Mouse (Mus musculus) adrenal gland, postnatal 25 days (tissue): ENCODE measurements at regions not wholly inside any gene's neighbourhood (a gene's known extent, or its start where the extent isn't known, plus 50 kb on each side); places are given as distances from the start of the nearest gene placed in this dataset.
A peak's percentile ranks its signal among the peaks of the same experiment; 100 is the strongest.

Source experiments
- DNase-seq: peaks from one replicate; pipeline ENCODE4 v3.0.0; 2021; ENCODE audit warnings: mixed read lengths

DNA sequence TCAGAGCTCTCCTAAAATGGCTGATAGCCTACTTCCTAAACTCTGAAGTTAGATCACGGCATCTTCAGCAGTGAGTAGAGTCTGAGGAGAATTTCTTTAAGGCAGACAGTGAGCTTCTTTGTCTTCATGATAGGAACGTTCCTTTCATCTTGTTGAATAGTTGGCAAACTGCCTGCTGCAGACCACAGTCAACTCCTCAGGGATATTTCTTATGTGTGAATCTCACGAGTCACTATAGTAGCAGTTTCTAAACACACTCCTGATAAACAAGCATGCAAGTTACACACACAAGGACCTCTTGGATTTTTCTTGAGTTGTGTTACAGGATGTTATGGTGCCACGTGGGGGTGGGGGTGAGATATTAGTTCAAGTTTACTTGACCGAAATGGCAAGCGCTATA, 205.2 kb downstream of the Gm11077 start:
- DNase-seq, result no peak

DNA sequence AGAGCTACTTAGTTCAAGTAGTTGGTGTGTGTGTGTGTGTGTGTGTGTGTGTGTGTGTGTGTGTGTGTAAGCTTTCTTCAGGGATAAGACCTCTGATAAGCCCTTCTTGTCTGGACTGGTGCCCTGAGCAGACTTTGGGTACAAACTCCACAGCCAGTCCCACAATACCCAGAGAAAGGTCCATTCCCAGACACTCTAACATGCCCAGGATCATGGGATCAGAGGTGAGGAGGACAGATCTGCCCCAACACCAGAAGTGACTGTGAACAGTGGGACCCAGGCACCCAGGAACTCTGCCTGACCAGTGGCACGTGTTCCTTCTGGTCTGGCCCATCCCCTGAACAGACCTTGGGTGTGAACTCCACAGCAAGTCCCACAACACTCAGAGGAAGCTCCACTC, 208.9 kb downstream of the Gm11077 start:
- DNase-seq, result no peak

DNA sequence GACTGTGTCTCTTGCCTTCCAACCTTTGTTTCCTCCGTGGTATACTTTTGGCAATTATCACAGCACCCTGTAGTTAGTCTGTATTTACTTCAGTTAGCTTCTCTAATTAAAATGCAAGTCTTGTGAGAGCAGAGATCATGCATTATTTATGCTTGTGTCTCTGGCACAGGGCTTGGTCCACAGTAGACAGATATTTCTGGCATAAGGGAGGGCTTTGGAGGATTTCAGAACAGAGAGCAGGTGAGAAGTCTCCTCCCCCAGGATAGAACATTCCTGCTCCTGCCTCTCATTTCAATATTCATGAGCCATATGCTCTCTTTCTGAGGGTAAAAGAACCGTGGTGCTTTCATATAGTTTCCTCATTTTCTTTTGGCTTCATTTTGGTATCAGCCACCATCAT, 217.6 kb downstream of the Gm11077 start:
- no peak for DNase-seq

DNA sequence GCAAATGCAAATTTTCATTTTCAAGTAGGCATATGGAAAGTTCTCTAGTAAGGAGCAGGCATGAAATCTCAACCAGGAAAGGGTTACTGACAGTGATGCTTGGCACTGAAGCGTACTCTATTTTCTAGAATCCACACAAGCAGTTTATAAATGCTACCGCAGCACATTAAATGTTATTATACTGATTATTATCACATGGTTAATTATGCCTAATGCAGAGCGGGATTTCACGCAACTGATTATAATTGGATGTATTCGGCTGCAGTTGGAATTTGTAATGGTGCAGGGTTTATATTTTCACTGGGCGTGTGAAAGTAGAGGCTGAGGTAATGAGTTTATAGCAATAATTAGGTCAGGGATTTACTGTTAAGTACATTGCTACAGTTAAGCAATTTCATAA, 221.4 kb downstream of the Gm11077 start:
- DNase-seq, result no peak

DNA sequence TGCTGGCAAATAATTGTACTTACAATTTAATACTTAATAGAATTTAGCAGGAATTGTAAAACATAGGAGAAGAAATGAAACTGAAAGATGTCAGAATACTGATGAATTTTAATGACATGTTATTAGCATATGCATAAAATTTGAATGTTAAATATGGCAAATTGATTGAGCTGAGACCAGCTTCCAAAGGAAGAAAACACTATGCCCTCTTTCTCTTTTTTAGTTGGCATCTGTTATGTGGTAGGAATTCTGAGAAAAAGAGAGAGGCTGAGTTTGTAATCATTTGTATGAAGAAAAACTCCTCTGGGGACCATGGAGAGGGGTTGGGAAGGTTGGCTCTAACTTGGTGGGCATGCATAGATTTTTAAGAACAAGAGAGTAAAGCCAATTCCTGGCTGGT, 224.2 kb downstream of the Gm11077 start:
- DNase-seq, result no peak

DNA sequence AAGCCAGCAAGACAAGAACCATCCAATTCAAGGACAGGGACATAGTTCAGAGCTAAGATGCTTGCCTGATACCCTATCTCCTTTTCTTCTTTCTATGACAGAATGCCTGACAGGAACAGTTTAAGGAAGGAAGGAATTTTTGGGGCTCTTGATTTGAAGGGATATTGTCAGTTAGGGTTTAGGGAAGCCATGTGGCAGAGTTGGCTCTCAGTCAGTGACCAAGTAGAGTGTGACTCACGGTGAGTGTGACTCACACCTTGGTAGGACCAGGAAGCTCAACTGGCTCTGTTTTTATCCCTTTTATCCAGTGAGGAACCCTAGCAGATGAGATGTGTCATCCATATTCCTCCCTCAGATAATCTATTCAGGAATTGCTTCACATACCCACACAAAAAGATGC, 224.6 kb downstream of the Gm11077 start:
- no peak for DNase-seq

DNA sequence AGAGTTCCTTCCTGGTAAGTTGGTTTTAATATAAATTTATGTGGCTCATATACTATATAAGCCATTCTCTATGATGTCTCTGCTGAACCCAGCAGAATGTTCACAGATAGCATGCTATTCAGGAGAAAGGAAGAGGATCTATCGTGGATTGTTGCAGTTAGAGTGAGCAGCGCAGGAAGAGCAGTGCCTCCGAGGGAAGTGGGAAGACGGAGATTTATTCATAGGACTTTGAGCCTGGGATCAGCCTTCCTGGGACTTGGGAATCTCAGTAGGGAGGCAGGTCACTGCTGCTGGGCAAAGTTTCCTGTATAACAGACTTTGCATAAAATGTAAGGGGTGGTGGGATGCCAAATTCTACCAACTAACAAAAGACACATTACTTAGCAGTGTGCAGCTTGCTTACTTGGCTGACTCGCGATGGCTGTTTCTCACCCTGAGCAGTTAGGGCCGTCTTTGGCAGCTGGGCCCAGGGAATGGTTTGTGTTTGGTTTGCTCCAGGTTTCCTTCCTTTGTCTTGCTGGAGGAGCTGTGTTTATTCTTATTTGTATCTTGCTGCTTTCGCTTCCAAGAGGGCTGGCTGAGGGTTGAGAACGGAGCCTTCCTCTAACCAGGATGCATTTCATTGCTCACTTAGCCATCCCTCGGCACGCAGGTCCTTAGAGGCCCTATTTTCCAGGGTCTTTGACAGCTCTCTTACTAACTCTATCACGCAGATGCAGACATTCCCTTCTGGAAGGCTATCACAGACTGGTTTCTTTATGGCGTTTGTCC, 226.9 kb downstream of the Gm11077 start:
- no peak for DNase-seq

DNA sequence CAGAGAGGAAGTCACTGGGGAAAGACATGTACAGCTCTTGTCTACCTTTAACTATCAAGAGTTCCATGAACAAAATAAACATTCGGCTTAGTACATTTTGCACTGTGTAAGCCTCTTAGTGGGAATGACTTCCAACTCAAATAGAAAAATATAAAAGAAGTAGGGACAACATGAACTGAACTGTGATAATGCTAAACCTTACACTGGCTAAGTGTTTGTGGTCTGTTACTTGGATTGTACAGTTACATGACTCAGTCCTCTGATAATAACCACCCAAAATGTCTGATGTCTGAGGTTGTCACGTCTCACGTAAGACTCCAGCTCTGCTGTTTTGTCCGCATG, 227.4 kb downstream of the Gm11077 start:
- DNase-seq, result no peak

DNA sequence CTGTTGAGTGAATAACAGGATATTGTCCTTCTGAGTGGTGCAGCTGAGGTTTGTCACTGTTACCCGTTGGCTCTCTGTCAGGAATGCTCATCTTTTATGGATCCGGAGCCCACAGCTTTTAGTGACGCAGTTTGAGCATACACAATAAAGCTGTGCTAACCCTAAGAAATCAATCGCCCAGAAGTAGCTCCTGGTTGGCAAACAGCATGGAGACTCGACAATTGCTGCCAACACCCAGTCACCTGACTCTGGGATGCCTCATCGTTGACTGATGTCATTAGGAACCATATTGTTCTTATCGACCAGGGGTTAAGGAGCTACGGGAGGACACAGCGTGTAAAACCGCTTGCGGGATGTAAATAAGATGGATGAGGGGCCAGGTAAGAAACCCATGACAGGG, 232.9 kb downstream of the Gm11077 start:
- no peak for DNase-seq

DNA sequence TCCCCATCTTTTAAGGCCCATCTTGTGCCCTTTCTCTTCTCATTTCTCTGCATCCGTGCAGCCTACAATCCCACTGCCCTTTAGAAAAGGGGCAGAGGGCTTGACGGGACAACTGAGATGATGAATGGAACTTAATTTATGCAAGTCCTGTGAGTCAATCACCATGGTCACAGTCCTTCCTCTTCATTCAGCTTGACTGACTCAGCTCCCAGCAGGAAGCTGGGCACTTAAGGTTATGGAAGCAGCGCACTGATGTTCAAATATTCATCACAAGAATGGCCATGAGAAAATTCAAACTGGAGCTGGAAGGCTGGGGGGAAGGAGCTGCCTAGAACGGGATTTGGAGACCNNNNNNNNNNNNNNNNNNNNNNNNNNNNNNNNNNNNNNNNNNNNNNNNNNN, 233.5 kb downstream of the Gm11077 start:
- DNase-seq, result no peak

DNA sequence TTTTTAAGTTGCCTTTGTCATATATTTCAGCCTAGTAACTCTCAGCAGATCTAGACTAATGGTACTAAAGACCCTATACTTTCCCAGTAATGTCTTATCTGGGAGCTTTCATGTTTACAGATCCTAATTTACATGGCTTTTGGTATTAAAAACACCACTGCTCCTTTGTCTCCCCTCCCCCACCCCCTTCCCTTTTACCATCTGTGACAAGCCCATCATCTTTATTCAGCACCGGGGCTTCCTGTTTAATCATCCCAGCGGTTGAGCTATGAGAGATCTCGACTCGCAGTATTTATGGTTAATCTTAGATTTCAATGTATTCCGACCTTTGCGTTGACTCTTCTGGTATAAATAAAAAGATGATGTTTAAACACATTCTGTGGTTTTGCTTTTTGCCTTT, 244.6 kb downstream of the Gm11077 start:
- no peak for DNase-seq

DNA sequence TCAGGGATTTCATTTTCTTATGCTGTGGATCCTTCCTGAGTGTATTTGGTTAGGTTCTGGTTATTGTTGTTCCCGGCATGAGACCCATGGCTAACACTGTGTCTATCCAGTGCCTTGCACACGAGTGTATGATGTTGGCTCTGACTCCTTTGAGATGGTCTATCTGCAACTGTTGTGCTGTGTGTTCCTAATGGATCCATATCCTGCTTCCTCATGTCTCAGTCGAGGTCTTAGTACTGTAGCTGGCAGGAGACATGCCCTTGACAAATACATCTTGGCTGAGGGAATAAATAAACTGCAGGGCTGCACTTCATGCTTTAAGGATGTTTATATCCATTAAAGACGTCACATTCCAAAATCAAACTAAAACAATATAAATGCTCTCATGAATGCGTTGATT, 247.9 kb downstream of the Gm11077 start:
- no peak for DNase-seq

DNA sequence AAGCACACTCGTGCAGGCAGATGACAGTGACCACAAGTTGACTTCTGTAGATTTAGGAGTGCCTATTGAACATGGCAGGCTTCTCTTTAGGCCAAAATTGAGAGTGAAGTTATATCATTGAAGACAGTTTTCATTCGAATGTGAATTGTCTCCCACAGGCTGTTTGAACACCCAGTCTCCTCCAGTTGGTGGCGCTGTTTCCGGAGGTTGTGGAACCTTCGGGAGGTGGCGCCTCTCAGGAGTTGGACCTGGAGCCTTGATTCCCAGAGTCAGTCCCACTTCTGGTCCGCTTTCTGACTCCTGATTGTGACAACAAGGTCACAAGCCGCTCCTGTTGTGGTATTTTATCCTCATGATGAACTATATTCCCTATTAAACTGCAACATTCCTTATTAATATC, 254.5 kb downstream of the Gm11077 start:
- no peak for DNase-seq

DNA sequence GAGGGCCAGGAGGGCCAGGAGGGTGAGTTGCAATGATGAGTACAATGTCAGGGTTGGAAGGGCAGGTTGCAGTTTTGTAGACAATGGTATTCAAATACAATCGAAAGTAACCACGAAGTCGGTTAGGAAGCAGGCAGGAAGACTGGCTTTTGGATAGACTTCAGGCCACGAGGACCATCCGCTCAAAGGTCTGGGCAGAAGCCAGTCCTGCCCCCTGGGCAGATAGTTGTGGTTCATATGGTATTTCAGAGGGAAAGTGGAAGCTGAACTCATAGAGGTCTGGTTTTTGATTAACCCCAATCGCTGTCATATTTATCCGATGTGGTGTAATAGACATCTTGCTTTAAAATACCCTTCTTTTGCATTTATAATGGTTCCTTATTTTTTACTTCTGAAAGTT, 255.2 kb downstream of the Gm11077 start:
- DNase-seq, result no peak

DNA sequence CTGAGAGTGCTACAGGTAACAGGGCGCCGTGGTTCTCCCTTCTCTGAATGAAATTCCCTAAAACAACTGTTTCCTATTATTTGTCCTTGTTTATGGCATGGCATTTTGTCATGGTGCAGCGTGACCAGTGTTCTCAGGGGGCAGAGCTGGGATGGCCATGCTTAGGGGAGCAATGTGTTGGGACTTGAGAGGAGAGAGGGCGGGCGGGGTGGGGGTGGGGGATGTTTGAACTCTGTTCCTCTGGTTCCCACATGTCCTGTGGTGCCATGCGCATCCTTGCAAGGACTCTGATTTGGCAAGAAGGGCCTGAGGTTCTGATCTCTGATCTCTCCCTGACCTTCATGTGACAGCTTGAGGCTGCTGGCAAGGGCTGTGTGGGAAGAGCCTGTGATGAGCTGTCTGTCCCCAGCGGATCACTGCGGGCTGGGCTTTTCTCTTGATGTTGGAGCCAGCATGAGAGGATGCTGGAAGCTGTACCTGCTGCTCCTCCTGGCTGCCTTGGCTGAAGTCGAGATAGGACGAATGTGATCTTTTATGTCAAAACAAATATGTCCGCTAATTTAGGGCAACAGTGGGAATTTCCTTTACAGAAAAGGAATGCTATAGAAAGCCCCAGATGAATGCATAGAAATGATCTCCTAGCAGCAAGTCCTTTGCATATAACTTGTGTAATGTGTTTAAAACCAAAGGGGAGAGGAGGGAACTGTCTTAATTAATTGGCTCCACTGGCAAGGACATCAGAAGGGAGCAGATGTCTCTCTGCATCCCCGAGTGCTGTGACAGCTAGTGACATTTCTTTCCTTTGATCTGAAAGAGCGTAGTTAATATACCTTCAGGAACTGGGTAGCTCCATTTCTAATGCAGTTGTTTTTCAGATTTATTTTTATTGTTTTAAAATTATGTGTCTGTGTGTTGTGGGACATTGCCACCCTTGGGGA, 255.2 kb upstream of the Pde3a start:
- peak; percentile 13 for DNase-seq

DNA sequence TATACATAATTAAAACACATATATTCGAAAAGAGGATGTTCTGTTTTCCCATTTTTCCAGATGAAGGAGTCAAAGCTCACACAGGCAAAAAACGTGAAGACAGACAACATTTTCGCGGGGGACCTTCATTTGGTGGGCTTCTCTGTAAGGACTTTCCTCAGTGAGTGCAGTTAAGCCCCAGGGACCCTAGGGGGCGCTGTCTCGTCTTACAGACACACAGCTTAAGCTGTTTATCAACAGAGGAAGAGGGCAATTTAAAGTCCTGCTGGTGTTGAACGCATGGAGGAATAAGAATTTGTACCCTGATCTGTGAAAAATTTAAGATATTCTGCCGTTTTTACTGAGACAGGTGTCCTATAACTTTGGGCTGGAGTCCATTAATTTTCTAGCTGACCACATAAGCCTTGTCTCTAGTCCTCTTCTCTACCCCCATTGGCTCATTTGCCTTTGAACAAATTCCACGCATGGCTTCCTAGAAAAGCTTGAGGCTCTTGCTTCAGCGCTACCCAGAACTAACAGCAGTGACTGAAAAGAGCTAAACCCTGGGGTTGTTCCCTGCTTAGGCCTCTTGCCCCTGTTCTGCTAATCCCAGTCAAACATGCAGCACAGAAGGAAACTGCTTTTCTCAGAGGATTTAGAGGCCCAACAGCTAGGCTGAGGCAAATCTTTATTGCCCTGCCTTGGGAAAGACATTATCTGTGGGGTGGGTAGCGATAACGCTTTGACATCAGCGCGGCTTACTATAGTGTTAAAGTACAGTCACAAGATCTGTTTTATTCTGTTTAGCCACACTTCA, 253.5 kb upstream of the Pde3a start:
- DNase-seq, result peak; percentile 18

DNA sequence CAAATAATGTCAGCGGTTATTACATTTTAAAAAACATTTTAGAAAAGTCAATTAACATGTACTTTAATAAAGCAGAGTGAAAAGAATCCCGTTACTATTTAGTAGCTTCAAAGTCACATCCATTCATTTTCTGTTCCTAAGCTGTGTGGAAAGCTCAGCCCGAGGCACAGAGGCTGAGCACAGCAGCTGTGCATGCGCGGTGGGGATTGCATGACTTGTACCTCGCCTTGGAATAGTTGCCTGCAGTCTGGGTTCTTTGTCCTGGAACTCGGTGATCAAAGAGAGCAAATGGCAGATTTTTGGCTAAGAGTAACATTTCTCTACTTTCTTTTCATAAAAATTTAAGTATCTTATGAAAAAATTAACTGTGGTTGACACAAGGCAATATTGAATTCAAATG, 251.0 kb upstream of the Pde3a start:
- no peak for DNase-seq

DNA sequence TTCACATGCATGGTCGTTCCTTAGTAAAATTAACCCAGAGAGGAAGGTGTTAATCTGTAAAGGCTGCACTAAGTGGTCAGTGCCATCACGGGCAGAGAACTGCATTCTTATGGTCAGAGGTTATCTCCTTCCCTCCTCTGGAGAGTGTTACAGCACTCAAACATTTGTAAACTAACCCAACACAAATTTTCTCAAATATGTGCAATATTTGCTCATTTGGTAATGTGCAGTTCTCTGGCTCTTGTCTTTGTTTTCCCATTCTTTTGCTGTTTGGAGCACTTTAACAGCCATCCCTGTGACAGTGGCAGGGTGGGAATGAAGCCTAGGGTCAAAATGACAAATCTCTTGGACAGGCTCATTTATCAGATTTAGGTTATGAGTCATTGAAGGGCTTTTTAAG, 248.5 kb upstream of the Pde3a start:
- no peak for DNase-seq

DNA sequence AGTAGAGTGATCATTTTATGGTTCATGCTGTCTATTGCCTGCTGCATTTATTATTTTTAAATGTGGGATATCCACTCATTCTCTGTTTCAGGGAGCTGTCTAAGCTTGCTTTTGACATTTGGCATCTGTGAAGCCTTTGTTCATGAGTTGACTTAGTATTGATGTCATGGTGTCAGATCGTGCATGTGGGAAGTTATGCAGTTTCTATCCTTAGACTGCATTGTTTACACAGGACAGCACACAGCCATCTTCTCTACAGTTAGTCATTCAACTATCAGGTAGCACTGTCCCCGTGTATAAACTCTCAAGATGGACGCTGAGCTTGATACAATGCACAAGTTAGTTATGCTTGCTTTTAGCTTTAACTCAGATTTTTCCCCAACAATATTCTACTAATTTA, 247.8 kb upstream of the Pde3a start:
- DNase-seq, result no peak

DNA sequence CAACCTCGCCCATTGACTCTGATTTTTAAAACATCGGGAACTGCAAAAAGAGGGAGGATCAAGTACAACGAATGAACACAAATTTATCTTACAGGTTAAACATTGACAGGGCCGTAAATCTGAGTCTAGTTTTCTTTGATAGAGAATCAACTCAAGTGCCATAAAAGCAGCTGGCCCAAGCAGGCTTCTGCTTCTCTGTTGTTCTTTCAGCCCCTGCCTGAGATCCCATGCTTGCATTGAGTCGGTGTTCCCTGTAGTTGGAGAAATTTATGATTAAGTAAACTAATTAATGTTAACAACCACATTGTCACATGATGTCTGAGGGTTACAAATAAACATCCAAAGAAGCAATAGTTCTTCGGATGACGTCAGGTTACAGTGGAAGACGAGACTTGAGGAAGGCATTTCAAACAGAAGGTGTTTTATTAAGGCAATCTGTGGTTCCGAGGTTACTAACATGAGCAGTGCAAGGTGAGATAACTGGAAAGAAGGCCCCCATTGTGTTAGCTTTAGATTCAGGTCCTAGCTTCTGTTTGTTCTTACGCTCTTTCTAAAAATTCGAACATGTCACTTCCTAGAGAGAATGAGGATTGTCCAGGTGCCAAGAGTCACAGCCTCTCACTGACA, 233.9 kb upstream of the Pde3a start:
- no peak for DNase-seq

DNA sequence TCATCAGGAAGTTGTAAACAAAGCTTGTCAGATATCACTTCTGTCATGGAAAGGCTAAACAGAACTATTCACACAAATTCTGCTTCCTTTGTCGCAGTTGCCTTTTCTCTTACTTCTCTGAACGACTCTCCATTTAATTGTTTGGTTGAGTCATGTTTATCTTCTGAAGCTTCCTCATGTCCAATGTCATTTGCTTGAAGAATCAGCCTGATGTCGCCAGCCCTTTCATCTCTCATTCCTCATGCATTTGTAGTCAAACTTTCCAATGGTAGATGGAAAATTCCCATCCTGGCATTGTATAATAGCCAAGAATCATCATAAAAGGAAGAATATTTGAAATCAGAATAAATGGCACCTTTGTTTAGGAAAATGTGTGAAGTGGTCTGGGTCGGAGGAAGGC, 225.6 kb upstream of the Pde3a start:
- no peak for DNase-seq

DNA sequence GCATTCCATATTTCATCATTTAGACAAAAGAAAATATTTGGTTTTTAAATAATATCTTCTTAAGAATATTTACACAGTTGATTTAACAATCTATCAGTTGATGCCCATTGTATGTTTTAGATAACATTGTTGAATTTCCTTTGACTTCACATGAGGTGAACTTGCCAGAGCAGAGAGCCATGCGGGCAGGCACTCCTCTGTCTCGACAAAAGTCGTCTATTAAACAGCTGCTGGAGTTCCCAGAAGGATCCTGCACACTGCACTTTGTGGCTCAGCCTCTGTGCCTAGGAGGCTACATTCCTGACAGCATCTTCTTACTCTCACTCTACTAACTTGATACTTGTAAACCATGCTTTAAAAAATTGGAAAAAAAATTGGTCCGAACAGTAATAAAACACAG, 221.7 kb upstream of the Pde3a start:
- no peak for DNase-seq

DNA sequence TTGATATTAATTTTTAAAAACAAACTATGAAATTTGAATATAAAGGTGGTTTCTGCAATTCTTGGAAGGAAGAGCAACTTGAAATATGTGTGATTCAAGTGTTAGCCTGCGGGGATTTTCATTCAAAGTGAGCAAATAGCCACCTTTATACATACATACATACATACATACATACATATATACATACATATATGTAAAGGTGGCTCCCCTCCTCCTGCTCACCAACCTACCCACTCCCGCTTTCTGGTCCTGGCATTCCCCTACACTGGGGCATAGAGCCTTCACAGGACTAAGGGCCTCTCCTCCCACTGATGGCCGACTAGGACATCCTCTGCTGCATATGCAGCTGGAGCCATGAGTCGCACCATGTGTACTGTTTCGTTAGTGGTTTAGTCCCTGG, 221.3 kb upstream of the Pde3a start:
- no peak for DNase-seq
